Mouse (Mus musculus) CH12.LX (cell line): Measurements from ENCODE around the gene Cebpg. TPM values are rescaled to one million over a fixed set of nuclear protein-coding genes. Genes with fewer than 3 reads are reported as not detected.

Source experiments
- DNase-seq: peaks from one replicate; pipeline ENCODE4 v3.0.0-alpha.2; 2013; ENCODE audit errors: extremely low read depth
- H3K27ac ChIP-seq: 2 replicates; pipeline ENCODE4 v1.5.1; 2012; ENCODE audit warnings: low read depth, mild to moderate bottlenecking, control low read depth, moderate library complexity; ENCODE audit not compliant: insufficient read depth
- H3K27me3 ChIP-seq: replicated peaks from 2 replicates; pipeline ENCODE3; 2012; ENCODE audit warnings: inconsistent platforms
- H3K36me3 ChIP-seq, 2 experiments: replicated peaks in 1 of 2; 2 replicates each; pipeline versions ENCODE3 to v1.6.1; 2012; ENCODE audit warnings: inconsistent platforms in 1 of 2, low read length in 1 of 2, mild to moderate bottlenecking in 1 of 2, mixed read lengths in 1 of 2, moderate library complexity in 1 of 2; ENCODE audit not compliant: control insufficient read depth in 1 of 2, insufficient read depth in 1 of 2
- H3K4me1 ChIP-seq, 2 experiments: 2 replicates each; pipeline ENCODE4 v1.6.1; 2012; ENCODE audit warnings: inconsistent platforms in 1 of 2, moderate library complexity in 1 of 2; ENCODE audit not compliant: insufficient read depth in 2 of 2, control insufficient read depth in 1 of 2
- H3K4me2 ChIP-seq: 2 replicates; pipeline ENCODE4 v1.6.1; 2012; ENCODE audit warnings: low read depth, mild to moderate bottlenecking, control low read depth; ENCODE audit not compliant: poor library complexity, insufficient read depth, severe bottlenecking
- H3K4me3 ChIP-seq, 3 experiments: fragments of 150-350 bp in 1 of 3; sonication (generic) in 1 of 3; replicated peaks in 1 of 3; 2 replicates each; pipeline versions ENCODE3 to v1.5.1; 2011 to 2012; ENCODE audit warnings: low read depth in 2 of 3, low read length in 2 of 3, mild to moderate bottlenecking in 2 of 3, moderate library complexity in 2 of 3, control low read depth in 1 of 3, improper control_type of control experiment in 1 of 3, inconsistent platforms in 1 of 3, mixed read lengths in 1 of 3; ENCODE audit not compliant: poor library complexity in 1 of 3
- H3K79me2 ChIP-seq: replicated peaks from 2 replicates; pipeline ENCODE4 v1.6.1; 2012; ENCODE audit warnings: mild to moderate bottlenecking, moderate library complexity; ENCODE audit not compliant: control insufficient read depth, poor library complexity, insufficient read depth, severe bottlenecking; ENCODE audit errors: extremely low read depth
- H3K9ac ChIP-seq: 2 replicates; pipeline ENCODE4 v1.6.1; 2012; ENCODE audit warnings: low read depth, mild to moderate bottlenecking, control low read depth, moderate library complexity; ENCODE audit not compliant: insufficient read depth
- H3K9me3 ChIP-seq: replicated peaks from 2 replicates; pipeline ENCODE3; 2012; ENCODE audit warnings: low read length, inconsistent platforms, mixed read lengths
- EP300 ChIP-seq: IDR thresholded peaks from 2 replicates; pipeline ENCODE4 v1.6.1; 2011; ENCODE audit warnings: low read length, improper control_type of control experiment
- ETS1 ChIP-seq: conservative IDR thresholded peaks from 2 replicates; pipeline ENCODE4 v1.6.1; 2012; ENCODE audit warnings: low read depth, mild to moderate bottlenecking, inconsistent platforms, low read length, improper control_type of control experiment, moderate library complexity
- IRF4 ChIP-seq: IDR thresholded peaks from 2 replicates; pipeline ENCODE4 v1.6.1; 2014; ENCODE audit warnings: low read depth, mild to moderate bottlenecking, inconsistent platforms, low read length, improper control_type of control experiment
- JUN ChIP-seq: IDR thresholded peaks from 2 replicates; pipeline ENCODE4 v1.6.1; 2011; ENCODE audit warnings: low read depth, mild to moderate bottlenecking, low read length, improper control_type of control experiment, moderate library complexity; ENCODE audit not compliant: insufficient read depth
- MAFK ChIP-seq: IDR thresholded peaks from 2 replicates; pipeline ENCODE4 v1.6.1; 2011; ENCODE audit warnings: low read length, improper control_type of control experiment; ENCODE audit not compliant: insufficient replicate concordance
- MAX ChIP-seq: IDR thresholded peaks from 2 replicates; pipeline ENCODE4 v1.6.1; 2011; ENCODE audit warnings: low read length, improper control_type of control experiment
- MAZ ChIP-seq: IDR thresholded peaks from 2 replicates; pipeline ENCODE4 v1.6.1; 2012; ENCODE audit warnings: low read depth, mild to moderate bottlenecking, inconsistent platforms, low read length, improper control_type of control experiment, moderate library complexity
- MEF2A ChIP-seq: IDR thresholded peaks from 2 replicates; pipeline ENCODE4 v1.6.1; 2014; ENCODE audit warnings: low read depth, mild to moderate bottlenecking, inconsistent platforms, low read length, improper control_type of control experiment, borderline replicate concordance
- MYC ChIP-seq: IDR thresholded peaks from 2 replicates; pipeline ENCODE4 v1.6.1; 2011; ENCODE audit warnings: low read depth, mild to moderate bottlenecking, improper control_type of control experiment, low read length
- NELFE ChIP-seq: IDR thresholded peaks from 2 replicates; pipeline ENCODE4 v1.6.1; 2011; ENCODE audit warnings: low read depth, low read length, improper control_type of control experiment
- NRF1 ChIP-seq: IDR thresholded peaks from 2 replicates; pipeline ENCODE4 v1.6.1; 2014; ENCODE audit warnings: low read depth, mild to moderate bottlenecking, inconsistent platforms, low read length, improper control_type of control experiment, moderate library complexity
- POLR2A ChIP-seq: IDR thresholded peaks from 2 replicates; pipeline ENCODE4 v1.6.1; 2011; ENCODE audit warnings: low read depth, mild to moderate bottlenecking, improper control_type of control experiment, low read length
- POLR2AphosphoS2 ChIP-seq: IDR thresholded peaks from 2 replicates; pipeline ENCODE4 v1.6.1; 2011; ENCODE audit warnings: low read depth, low read length, improper control_type of control experiment
- RAD21 ChIP-seq: IDR thresholded peaks from 2 replicates; pipeline ENCODE4 v1.6.1; 2011; ENCODE audit warnings: low read depth, mild to moderate bottlenecking, low read length, improper control_type of control experiment, moderate library complexity
- RCOR1 ChIP-seq: conservative IDR thresholded peaks from 2 replicates; pipeline ENCODE4 v1.6.1; 2012; ENCODE audit warnings: low read depth, mild to moderate bottlenecking, inconsistent platforms, low read length, improper control_type of control experiment
- SMC3 ChIP-seq: IDR thresholded peaks from 2 replicates; pipeline ENCODE4 v1.6.1; 2011; ENCODE audit warnings: low read depth, low read length, improper control_type of control experiment
- TBP ChIP-seq: conservative IDR thresholded peaks from 2 replicates; pipeline ENCODE4 v1.6.1; 2011; ENCODE audit warnings: low read depth, low read length, improper control_type of control experiment
- ZC3H11A ChIP-seq: IDR thresholded peaks from 2 replicates; pipeline ENCODE4 v1.6.1; 2012; ENCODE audit warnings: low read depth, mild to moderate bottlenecking, inconsistent platforms, low read length, improper control_type of control experiment
- ZMIZ1 ChIP-seq: IDR thresholded peaks from 2 replicates; pipeline ENCODE4 v1.6.1; 2012; ENCODE audit warnings: low read depth, mild to moderate bottlenecking, inconsistent platforms, low read length, improper control_type of control experiment
- dilution Hi-C: fragments of 300-500 bp; cut with MboI; formaldehyde crosslinking; loops from 2 replicates; pipeline ENCODE4 v1.14.3; 2020; ENCODE audit warnings: low sequenced_read_pairs; ENCODE audit not compliant: extremely low pct_unique_long_range_greater_than_20kb, extremely low pct_ligation_motif_present
- in situ Hi-C: fragments of 300-500 bp; cut with MboI; formaldehyde crosslinking; loops from 3 replicates; pipeline ENCODE4 v1.14.3; 2019; ENCODE audit warnings: low sequenced_read_pairs, low pct_ligation_motif_present, low pct_unique_long_range_greater_than_20kb, mixed read lengths
- polyA plus RNA-seq: library from polyadenylated mRNA; unstranded; fragments of >175 nt; gene quantifications from 2 replicates; pipeline ENCODE4 v1.2.1, GENCODE M21; 2012; ENCODE audit warnings: low read depth; ENCODE audit not compliant: insufficient read length
- total RNA-seq, 2 experiments: library from RNA; depleted of rRNA; stranded (reverse); fragments of 300-350 nt in 1 of 2; fragments of >200 nt in 1 of 2; gene quantifications; 2 replicates each; pipeline ENCODE4 v1.2.3; 2012 to 2014

The Cebpg gene
- total and polyA plus RNA-seq, 3 experiments, result 23.5 to 34.6 (median 25.3) TPM

- TF ChIP-seq ZMIZ1 (no peak), ETS1 (no peak), MYC (no peak), TBP (no peak)
- no peaks in the 10 kb centered on the region for H3K27me3 ChIP-seq
- H3K79me2 ChIP-seq, result peaks cover 74% of the 10 kb centered on the region
- no peak overlapping the region for H3K4me3 ChIP-seq
- in situ Hi-C loops, result no loop called here
- H3K36me3 ChIP-seq, result peaks cover 19 to 39% of the 10 kb centered on the region in 2 experiments
- no peaks in the 10 kb centered on the region for H3K9me3 ChIP-seq
- peak overlapping the region; percentile 37; the same call in 1 of the 2 replicates for H3K9ac ChIP-seq
- dilution Hi-C loops, result no loop called here
- H3K4me2 ChIP-seq, result peak overlapping the region; percentile 89; the same call in 1 of the 2 replicates
- no peak for DNase-seq
- peaks cover 3 to 47% of the 10 kb centered on the region in 2 experiments; a peak in 3 of 4 replicates for H3K4me1 ChIP-seq
- no peak overlapping the region for H3K27ac ChIP-seq
Observed at GRCm38 (mm10) chr7:35053161-35053560, 3.2 kb downstream of the Cebpg start.

- TF ChIP-seq RAD21, result no peak
- TF ChIP-seq NELFE, result no peak
- no peak for TF ChIP-seq ETS1
- TF ChIP-seq RCOR1, result no peak
- TF ChIP-seq IRF4, result no peak
- no peak for TF ChIP-seq JUN
- no peak for TF ChIP-seq MEF2A
- TF ChIP-seq POLR2AphosphoS2, result no peak
- Histone ChIP-seq H3K4me3 (no peak overlapping the region), H3K27me3 (no peaks in the 10 kb centered on the region), H3K9me3 (no peaks in the 10 kb centered on the region), H3K27ac (no peak overlapping the region), H3K36me3 (peaks cover 32 to 64% of the 10 kb centered on the region in 2 experiments), H3K4me2 (no peak overlapping the region), H3K9ac (no peak overlapping the region), H3K4me1 (peaks cover 3 to 38% of the 10 kb centered on the region in 2 experiments; a peak in 3 of 4 replicates), H3K79me2 (peaks cover 89% of the 10 kb centered on the region)
- dilution Hi-C loops (no loop called here), in situ Hi-C loops (no loop called here)
- no peak for DNase-seq
Observed at GRCm38 (mm10) chr7:35050540-35050939, 5.8 kb downstream of the Cebpg start.

GRCm38 (mm10) chr7:35046091-35046490 is 10.3 kb downstream of the Cebpg start:
- peaks cover 66 to 93% of the 10 kb centered on the region in 2 experiments for H3K36me3 ChIP-seq
- no peak overlapping the region for H3K9ac ChIP-seq
- no peak for TF ChIP-seq NRF1
- TF ChIP-seq MAFK, result no peak
- TF ChIP-seq EP300, result no peak
- no peak for TF ChIP-seq ZMIZ1
- no peak for TF ChIP-seq MEF2A
- TF ChIP-seq MAX, result no peak
- TF ChIP-seq POLR2A, result no peak
- TF ChIP-seq MAZ, result no peak
- TF ChIP-seq SMC3, result no peak
- TF ChIP-seq ZC3H11A, result no peak
- TF ChIP-seq, all 38 proteins: peak for 0
- in situ Hi-C loops (no loop called here), dilution Hi-C loops (no loop called here)
- H3K27ac ChIP-seq, result no peak overlapping the region
- no peak for DNase-seq
- no peak overlapping the region for H3K4me2 ChIP-seq
- H3K4me1 ChIP-seq, result peaks cover 0 to 1% of the 10 kb centered on the region in 2 experiments; a peak in 1 of 4 replicates
- H3K9me3 ChIP-seq, result no peaks in the 10 kb centered on the region
- H3K27me3 ChIP-seq, result no peaks in the 10 kb centered on the region
- no peak overlapping the region for H3K4me3 ChIP-seq
- H3K79me2 ChIP-seq, result peaks cover 46% of the 10 kb centered on the region
